Mouse (Mus musculus) stomach, embryonic 14.5 days (tissue): ENCODE measurements at regions not wholly inside any gene's neighbourhood (a gene's known extent, or its start where the extent isn't known, plus 50 kb on each side); places are given as distances from the start of the nearest gene placed in this dataset.
"Not testable (repeated sequence)": the region's sequence is repeated elsewhere in the genome, so short reads cannot be mapped to it uniquely, and the experiment has no call there.

Experiments
- ATAC-seq: fragments of 200-750 bp; cut with Nextera tagmentation; 2 replicates; pipeline ENCODE4 v1.8.0; 2017; ENCODE audit warnings: low read depth, moderate TSS enrichment; ENCODE audit not compliant: insufficient number of reproducible peaks, insufficient read depth, low FRiP score
- H3K27ac ChIP-seq: fragments of 300-500 bp; sonication (generic); 2 replicates; pipeline ENCODE4 v1.5.1; 2014; ENCODE audit warnings: mild to moderate bottlenecking, low read length, moderate library complexity, mixed read lengths
- H3K27me3 ChIP-seq: fragments of 300-500 bp; sonication (generic); 2 replicates; pipeline ENCODE4 v1.6.1; 2014; ENCODE audit warnings: low read length, control low read depth, mixed read lengths; ENCODE audit not compliant: control insufficient read depth, insufficient read depth
- H3K36me3 ChIP-seq: fragments of 300-500 bp; sonication (generic); 2 replicates; pipeline ENCODE4 v1.6.1; 2014; ENCODE audit warnings: mild to moderate bottlenecking, control low read depth, low read length, moderate library complexity, mixed read lengths; ENCODE audit not compliant: control insufficient read depth, insufficient read depth
- H3K4me1 ChIP-seq: fragments of 300-500 bp; sonication (generic); 2 replicates; pipeline ENCODE4 v1.6.1; 2014; ENCODE audit warnings: low read length, control low read depth, mixed read lengths; ENCODE audit not compliant: control insufficient read depth, insufficient read depth
- H3K4me2 ChIP-seq: fragments of 300-500 bp; sonication (generic); replicated peaks from 2 replicates; pipeline ENCODE4 v1.6.1; 2014; ENCODE audit warnings: low read depth, low read length, control low read depth
- H3K4me3 ChIP-seq: fragments of 300-500 bp; sonication (generic); 2 replicates; pipeline ENCODE4 v1.5.1; 2014; ENCODE audit warnings: low read depth, low read length, control low read depth
- H3K9ac ChIP-seq: fragments of 300-500 bp; sonication (generic); replicated peaks from 2 replicates; pipeline ENCODE4 v1.6.1; 2014; ENCODE audit warnings: low read depth, mild to moderate bottlenecking, control low read depth, low read length, moderate library complexity, mixed read lengths
- H3K9me3 ChIP-seq: fragments of 300-500 bp; sonication (generic); 2 replicates; pipeline ENCODE4 v1.6.1; 2016; ENCODE audit warnings: low read depth, low read length, control low read depth; ENCODE audit not compliant: control insufficient read depth
- WGBS: fragments of 180-500 bp; shearing (Covaris S2); extraction: QIAGEN DNeasy Blood & Tissue Kit; methylation state at CpG from one replicate; pipeline ENCODE4 v1.1.7; 2014; 5-methylcytosine and 5-hydroxymethylcytosine counted together

DNA sequence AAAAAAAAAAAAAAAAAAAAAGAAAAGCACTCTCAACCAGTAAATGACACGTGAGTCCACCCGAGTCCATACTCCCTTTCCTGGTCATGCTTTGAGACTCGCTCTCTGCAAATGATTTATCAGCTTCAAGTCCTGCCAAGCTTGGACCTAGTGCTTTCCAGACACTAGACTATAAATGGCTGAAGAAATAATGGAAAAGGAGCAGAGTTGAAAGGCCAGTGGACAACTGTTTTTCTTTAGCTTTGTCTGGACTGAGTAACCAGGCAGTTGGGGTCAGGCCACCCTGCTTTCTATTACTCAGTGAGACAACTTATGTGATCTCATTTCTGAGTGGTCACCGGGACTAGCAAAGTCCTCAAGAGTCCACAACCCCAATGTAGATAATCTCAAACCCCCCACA lies 112.9 kb downstream of the Kcns3 start:
- Histone ChIP-seq H3K27ac (no peak overlapping the region), H3K4me2 (no peak overlapping the region), H3K27me3 (no peaks in the 10 kb centered on the region), H3K4me3 (no peak overlapping the region), H3K36me3 (no peaks in the 10 kb centered on the region), H3K9ac (no peak overlapping the region), H3K4me1 (no peaks in the 10 kb centered on the region), H3K9me3 (no peaks in the 10 kb centered on the region)
- no peak for ATAC-seq
- 83% methylated on average over 4 of the region's 4 CpGs for WGBS

GRCm38 (mm10) chr12:11020571-11021545 lies 130.0 kb downstream of the Kcns3 start:
- Histone ChIP-seq H3K4me2 (no peak overlapping the region), H3K9ac (no peak overlapping the region), H3K9me3 (no peaks in the 10 kb centered on the region), H3K36me3 (no peaks in the 10 kb centered on the region), H3K27me3 (no peaks in the 10 kb centered on the region), H3K4me3 (no peak overlapping the region), H3K27ac (peak overlapping the region; percentile 39; the same call in 1 of the 2 replicates), H3K4me1 (no peaks in the 10 kb centered on the region)
- no peak for ATAC-seq
- WGBS: 73% methylated on average over 11 of the region's 11 CpGs

DNA sequence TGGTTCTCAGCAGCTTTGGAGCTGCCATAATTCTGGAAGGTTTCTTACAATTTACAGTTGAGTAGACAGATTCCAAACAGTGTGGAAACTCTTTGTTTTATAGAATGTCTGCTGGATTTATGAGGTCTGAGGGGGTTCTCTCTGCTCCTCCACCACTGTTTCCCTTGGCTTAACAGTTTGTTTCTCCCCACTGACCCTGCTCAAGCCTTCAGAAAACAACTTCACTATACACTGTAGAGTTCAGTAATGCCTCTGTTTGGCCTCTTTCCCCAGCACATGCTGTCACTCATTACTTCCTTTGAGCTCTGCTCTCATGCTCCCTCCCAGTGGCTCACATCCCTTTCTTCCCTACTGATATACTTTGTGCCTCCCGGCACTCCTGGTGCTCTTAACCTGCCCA lies 139.7 kb downstream of the Kcns3 start:
- no peak overlapping the region for H3K4me2 ChIP-seq
- peak overlapping the region; percentile 55; the same call in 1 of the 2 replicates for H3K27ac ChIP-seq

GRCm38 (mm10) chr12:10984295-10984694 lies 166.6 kb downstream of the Kcns3 start:
- no peaks in the 10 kb centered on the region for H3K27me3 ChIP-seq
- H3K4me3 ChIP-seq: no peak overlapping the region
- H3K9me3 ChIP-seq: no peaks in the 10 kb centered on the region
- no peaks in the 10 kb centered on the region for H3K4me1 ChIP-seq
- H3K36me3 ChIP-seq: no peaks in the 10 kb centered on the region
- H3K9ac ChIP-seq: no peak overlapping the region
- no peak overlapping the region for H3K27ac ChIP-seq
- peak; percentile 46; the same call in 1 of the 2 replicates for ATAC-seq
- WGBS: 34% methylated on average over 3 of the region's 3 CpGs
- no peak overlapping the region for H3K4me2 ChIP-seq

More for the DNA sequence above, 139.7 kb downstream of the Kcns3 start:
- Histone ChIP-seq H3K4me1 (0 out of 2 replicates have a peak, but pooled peaks cover 3% of the 10 kb centered on the region), H3K9me3 (no peaks in the 10 kb centered on the region), H3K9ac (no peak overlapping the region), H3K4me3 (no peak overlapping the region), H3K36me3 (no peaks in the 10 kb centered on the region), H3K27me3 (no peaks in the 10 kb centered on the region)
- ATAC-seq: peak; percentile 63; the same call in 1 of the 2 replicates
- 35% methylated on average over 1 of the region's 1 CpGs for WGBS

- ATAC-seq: no peak
- no peak overlapping the region for H3K27ac ChIP-seq
- 25% methylated on average over 5 of the region's 5 CpGs for WGBS
- H3K9me3 ChIP-seq: no peaks in the 10 kb centered on the region
- H3K36me3 ChIP-seq: no peaks in the 10 kb centered on the region
- H3K4me1 ChIP-seq: no peaks in the 10 kb centered on the region
- no peak overlapping the region for H3K4me2 ChIP-seq
- H3K27me3 ChIP-seq: no peaks in the 10 kb centered on the region
- no peak overlapping the region for H3K9ac ChIP-seq
- H3K4me3 ChIP-seq: no peak overlapping the region
Measured at GRCm38 (mm10) chr12:10949184-10949583, 201.7 kb downstream of the Kcns3 start.

DNA sequence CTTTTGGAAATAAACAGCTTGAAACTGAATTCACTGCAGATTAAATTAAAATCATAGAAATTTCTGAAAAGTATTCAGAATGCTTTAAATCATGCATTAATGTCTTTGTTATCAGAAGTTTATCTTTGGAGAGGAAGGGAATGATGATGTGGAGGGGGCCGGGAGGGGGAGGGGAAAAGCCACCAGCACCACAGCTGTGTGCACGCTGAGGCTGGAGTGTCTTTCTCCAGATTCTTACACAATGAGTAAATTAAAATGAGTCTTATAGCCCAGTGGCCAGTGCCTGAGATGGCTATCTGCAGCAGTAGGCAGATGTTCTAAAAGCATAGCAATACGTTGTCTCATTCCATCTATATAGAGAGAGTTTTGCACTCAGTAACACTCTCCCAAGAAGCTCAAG lies 209.8 kb downstream of the Kcns3 start:
- Histone ChIP-seq H3K9ac (no peak overlapping the region), H3K27ac (no peak overlapping the region), H3K27me3 (no peaks in the 10 kb centered on the region), H3K4me2 (no peak overlapping the region), H3K36me3 (no peaks in the 10 kb centered on the region), H3K4me3 (no peak overlapping the region), H3K4me1 (no peaks in the 10 kb centered on the region), H3K9me3 (no peaks in the 10 kb centered on the region)
- WGBS: 50% methylated on average over 3 of the region's 3 CpGs
- no peak for ATAC-seq

DNA sequence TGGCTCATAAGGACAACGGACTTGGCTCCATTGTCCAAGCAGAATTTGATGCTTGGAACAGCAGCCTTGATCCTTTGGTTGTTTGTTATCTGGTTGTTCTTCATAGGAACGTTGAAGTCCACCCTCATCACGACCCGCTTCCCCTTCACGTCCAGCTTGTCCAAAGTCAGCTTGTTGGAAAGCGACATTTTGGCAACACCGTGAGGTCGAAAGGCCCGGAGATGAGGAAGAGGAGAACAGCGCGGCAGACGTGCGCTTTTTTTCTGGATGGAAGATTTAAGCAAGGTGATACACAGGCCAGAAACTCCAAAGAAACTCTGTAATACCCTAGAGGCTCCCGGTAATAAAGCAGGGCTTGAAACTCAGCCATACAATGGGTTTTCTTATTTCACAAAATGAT lies 250.8 kb downstream of the Kcns3 start:
- 95% methylated on average over 8 of the region's 14 CpGs for WGBS
- not testable (repeated sequence) for H3K9me3 ChIP-seq, H3K27ac ChIP-seq, H3K27me3 ChIP-seq, H3K4me2 ChIP-seq, ATAC-seq, H3K36me3 ChIP-seq, H3K9ac ChIP-seq, H3K4me3 ChIP-seq, H3K4me1 ChIP-seq

DNA sequence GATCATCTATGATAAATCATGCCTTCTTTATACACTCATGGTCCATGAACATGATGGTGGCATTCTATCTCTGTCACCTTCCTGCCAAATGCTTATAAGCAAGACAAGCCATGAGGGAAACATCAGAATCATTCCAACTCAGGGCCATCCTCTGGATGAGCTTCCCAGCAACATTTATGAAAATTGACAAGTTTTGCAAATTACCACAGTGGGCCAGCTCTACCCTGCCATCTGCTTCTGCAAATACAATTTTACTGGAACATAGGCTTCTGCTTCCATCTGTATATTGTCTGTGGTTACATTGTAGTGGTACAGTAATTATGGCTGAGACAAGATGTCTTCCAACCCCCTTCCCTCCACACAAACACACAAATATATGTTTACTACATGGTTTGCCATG lies 272.1 kb downstream of the Kcns3 start:
- Histone ChIP-seq H3K4me2 (no peak overlapping the region), H3K4me3 (no peak overlapping the region), H3K9me3 (no peaks in the 10 kb centered on the region), H3K9ac (no peak overlapping the region), H3K27ac (no peak overlapping the region), H3K27me3 (no peaks in the 10 kb centered on the region), H3K36me3 (no peaks in the 10 kb centered on the region), H3K4me1 (no peaks in the 10 kb centered on the region)
- no peak for ATAC-seq
